Mouse (Mus musculus) liver (tissue): Measurements from ENCODE around the gene Ddn.

Source experiments
- DNase-seq: peaks from one replicate; pipeline ENCODE4 v3.0.0-alpha.2; 2020; ENCODE audit warnings: mixed read lengths

Ddn gene

GRCm38 (mm10) chr15:98772511-98773211, 36.6 kb downstream of the Ddn start:
- DNase-seq = peak; percentile 42

- DNase-seq = no peak
Measured at GRCm38 (mm10) chr15:98771813-98772425, 37.4 kb downstream of the Ddn start.

GRCm38 (mm10) chr15:98768259-98768658, 41.0 kb downstream of the Ddn start:
- DNase-seq = no peak

- DNase-seq = no peak
Measured at GRCm38 (mm10) chr15:98765929-98766328, 43.4 kb downstream of the Ddn start.

GRCm38 (mm10) chr15:98762670-98763529, 46.4 kb downstream of the Ddn start, which contains the start of gene Arf3:
Arf3 (minus strand) TSS chr15:98763214.
- DNase-seq = peak; percentile 91

- DNase-seq = peak; percentile 77
Measured at GRCm38 (mm10) chr15:98762201-98762621, 47.1 kb downstream of the Ddn start.

GRCm38 (mm10) chr15:98754125-98754524, 55.2 kb downstream of the Ddn start:
- no peak for DNase-seq
